Mouse (Mus musculus): ENCODE data around the gene Klkb1.
A peak's percentile ranks its signal among the peaks of the same experiment; 100 is the strongest.
"Not testable (repeated sequence)": the region's sequence is repeated elsewhere in the genome, so short reads cannot be mapped to it uniquely, and the experiment has no call there.

Gene Klkb1

DNA sequence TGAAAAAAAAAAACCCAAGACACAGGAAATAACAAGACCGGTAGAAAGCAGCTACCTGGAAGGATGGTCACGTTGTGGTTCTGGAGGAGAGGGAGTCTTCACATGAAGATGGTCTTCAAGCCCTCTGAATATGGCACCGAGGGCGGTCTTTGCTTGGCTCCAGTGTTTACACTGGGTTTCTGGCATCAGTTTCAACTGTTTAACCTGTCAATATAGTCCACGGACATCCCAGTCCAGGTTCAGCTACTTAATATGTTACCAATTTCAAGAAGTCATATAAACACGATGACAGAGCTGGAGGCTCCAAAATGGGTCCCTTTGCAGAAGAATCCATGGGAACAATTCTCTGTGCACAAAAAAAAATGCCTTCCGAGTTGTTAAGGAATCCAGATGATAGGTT, at the start of gene Klkb1:
Klkb1 (minus strand) TSS at position 173 of the 400 bp plus-strand sequence.
- no peak for DNase-seq (ENCODE audit: low read depth, low spot score)

DNA sequence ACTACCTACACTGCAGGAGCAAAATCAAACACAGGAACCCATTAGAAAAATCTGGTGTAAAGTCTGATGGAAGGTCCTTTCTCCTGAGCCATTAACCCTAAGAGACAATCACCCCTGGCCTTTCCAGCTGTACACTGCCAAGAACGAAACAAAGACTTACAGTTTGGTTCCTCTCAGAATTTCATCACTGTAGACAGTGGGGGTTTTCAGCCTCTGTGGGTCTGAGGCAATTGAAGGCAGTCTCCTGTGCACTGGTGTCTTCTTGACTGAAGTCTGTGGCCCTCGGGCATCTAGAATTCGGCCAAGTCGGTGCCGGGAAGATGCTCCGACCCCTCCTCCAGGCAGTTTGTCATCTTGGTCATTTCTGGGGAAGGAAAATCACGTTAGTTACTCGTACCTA, 49.6 kb upstream of the Klkb1 start:
- DNase-seq (ENCODE audit: low read depth, low spot score) = no peak

DNA sequence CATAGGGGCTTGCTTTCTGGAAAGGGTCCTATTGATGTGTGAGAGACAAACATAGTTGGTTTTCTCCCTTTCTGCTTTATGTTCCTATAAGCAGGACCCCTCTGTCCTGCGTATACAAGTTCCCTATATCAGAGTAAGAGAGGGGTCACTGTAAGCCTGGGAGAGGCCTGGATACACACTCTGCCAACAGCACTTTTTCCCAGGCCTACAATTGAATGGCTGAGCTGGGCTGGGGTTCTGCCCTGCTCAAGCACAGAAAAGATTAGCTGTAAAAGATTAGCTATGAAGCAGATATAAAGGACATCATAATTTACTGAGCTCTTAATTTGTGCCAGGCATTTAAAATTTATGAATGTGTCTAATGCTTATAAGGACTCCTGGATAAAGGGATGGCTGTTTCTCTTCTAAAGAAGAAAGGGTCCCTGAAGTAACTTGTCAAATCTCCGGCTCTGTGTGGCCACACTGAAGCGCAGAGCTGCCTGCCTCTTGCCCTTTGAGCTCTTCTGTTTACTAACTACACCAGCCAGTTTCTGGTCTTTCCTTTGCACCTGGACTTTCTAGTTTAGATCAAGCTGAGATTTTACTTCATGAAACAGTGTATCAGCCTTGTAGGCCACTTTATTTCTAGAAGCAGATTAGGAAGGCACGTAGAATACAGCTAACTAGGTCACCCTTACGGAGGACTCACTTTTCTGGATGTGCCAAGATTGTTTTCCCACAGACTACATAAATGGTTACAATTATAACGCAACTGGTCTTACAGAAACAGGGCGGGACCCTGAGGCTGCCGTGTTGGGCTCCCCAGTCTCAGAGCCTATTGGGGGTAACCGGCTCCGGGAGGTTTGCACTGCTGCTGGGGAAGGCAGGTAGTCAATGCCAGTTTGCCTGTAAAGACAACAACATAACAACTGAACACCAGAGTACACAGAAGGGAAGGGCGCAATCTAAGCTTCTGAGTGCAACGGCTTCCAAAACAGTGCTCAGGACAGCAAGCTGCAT, 47.3 kb upstream of the Klkb1 start:
- DNase-seq (ENCODE audit: low read depth, low spot score) = no peak

DNA sequence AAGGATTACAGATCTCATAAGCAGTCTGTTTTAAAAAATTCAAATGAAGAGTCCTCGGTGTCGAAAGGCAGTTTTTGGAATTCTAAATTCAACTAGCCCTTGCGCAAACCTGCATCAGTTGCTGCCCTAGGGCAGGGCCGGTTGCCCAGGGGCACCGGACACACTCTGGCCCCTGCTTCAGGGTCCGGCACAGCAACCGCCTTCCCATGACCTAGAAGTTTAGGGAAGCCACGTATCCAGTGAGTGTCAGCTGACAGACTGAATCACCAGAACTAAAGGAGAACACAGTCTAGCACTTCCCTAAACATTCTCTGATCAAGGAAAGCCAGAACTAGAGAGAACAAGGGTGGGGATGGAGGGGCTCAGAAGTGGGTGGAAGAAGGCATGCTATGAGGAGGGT, 38.8 kb upstream of the Klkb1 start:
- no peak for DNase-seq (ENCODE audit: low read depth, low spot score)

DNA sequence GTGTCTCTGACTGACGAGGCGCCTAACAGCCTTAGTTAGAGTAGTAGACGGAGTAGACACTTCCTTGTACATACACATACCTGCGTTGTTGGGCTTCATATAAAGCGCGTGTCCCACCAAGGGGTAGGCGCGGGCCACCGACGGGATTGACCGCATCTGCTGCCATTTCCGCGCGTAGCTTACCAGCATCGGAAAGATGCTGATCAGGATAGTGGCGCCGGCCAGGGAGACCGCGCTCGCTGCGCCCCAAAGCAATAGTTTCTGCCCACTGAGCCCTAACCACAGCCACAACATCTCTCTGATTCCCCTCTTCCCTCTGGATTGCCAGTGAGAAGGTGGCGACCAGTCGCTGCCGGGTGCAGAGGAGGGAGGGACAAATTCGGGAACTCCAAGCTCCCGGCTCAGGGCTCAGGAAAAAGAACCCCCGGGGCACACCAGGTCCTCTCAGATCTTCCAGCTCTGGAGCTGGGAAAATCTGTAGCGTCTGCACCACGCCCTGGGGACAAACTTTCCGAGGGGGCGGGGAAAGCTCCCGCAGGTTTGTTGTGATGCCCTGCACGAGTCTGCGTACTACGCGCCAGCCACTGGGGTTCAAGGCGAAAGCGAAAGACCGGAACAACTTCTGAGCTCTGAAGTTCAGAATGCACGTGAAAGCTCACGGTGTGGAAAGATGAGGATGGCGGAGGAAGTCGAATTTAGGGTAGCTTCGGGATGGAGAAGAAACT, 38.2 kb upstream of the Klkb1 start, which contains the start of gene Cyp4v3:
Cyp4v3 (minus strand) TSS at position 532 of the 725 bp plus-strand sequence.
- DNase-seq (ENCODE audit: low read depth, low spot score) = peak; percentile 63

DNA sequence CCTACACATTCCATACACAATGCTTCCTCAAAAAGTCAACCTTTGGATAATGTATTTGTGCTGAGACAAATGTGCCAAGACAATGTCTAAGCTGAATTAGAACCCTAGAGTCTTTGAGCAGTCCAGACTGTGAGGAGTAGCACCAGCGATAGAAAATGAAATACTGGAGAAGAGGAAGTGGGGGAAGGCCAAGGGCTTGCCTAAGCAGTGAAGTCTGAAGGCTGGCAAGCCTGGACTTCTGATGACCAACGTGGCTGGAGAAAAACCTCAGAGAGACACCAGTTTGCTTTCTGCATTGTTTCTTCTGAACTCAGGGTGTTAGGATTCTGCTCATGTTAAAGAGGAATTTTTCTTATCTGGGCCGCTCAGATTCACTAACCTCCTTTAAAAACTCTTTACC, 36.2 kb upstream of the Klkb1 start:
- DNase-seq (ENCODE audit: low read depth, low spot score) = no peak

DNA sequence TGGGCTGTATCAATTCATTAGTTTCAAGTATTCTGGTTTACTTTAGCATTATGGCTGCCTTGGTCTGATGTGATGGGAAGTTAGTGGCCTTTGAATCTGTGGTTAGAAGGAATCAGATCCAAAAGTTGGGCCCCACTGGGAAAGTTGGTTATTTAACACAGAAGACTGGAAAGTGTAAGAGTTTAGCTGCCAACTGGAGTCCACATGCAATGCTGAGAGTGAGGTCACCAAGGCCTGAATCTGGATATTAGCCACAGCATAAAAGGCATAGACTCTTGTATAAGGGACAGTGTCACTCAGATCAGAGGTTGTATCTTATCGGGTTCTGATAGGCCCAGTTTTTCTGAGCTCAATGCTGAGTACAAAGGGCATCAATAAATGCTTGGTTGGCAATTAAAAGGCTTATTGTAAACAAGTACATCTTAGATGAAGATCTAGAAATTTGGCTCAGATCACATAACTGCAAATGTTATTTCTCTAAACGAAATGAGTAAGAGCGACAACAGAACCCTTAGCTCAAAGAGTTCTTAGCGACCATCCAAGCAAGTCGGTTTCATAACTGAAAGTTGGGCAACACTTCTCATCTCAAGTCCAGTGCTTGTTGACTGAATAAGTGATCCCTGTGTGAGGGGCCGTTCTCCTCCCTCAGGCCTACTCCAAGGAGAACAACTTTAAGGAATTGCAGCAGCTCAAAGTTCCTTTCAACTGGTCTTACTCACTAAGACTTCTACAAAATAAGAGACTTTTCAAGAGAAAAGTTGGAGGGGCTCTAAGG, 34.7 kb upstream of the Klkb1 start:
- peak; percentile 25 for DNase-seq (ENCODE audit: low read depth, low spot score)

DNA sequence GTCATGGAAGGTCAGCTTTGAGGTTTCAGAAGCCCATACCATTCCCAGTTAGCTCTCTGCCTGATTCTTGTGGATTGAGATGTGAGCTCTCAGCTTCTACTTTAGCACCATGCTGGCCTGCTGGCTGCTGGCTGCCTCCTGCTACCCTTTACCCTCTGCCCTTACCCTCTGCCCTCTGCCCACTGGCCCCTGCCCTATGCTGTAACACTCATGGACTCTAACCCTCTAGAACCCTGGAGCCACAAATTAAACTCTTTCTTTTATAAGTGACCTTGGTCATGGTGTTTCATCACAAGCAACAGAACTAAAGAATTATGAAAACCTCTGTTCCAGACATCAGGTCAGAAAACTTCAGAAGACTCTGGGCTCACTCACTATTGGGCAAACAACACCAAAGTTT, 32.4 kb upstream of the Klkb1 start:
- not testable (repeated sequence) for DNase-seq (ENCODE audit: low read depth, low spot score)

DNA sequence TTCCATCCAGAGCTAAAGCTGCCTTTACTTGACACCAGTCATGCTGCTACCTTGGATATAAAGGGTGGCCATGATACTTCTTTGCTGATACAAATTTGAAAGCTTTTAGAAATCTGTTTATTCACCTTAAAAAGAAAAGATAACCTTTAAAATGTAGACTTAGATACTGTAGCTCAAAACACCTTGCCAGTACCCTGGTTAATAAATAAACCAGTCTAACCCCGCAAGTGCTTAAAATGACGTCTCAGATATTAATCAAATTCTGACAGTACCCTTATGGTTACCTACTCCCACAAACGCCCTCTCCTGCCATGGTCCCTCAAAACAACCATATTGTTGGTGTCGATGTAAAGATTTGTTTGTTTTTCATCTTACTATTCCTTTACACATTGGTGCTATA, 29.5 kb upstream of the Klkb1 start:
- no peak for DNase-seq (ENCODE audit: low read depth, low spot score)

DNA sequence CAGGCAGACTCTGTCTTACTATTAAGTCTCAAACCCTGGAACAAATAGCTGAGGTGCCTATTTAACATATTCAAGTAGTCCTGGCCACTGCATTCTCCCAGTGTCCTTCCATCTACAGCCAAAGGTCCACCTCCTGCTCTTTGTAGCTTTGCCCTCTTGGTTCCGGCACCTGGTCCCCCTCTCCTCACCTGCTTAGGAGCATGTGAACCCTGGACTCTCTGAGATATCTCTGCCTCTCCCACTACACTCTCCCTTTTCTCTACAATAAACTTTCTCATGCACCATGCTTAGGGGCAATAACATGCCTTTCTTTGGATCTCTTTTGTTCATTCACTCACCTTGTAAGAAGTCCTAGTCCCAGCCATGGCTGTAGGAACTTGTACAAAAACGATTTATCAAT, 26.7 kb upstream of the Klkb1 start:
- DNase-seq (ENCODE audit: low read depth, low spot score) = no peak

DNA sequence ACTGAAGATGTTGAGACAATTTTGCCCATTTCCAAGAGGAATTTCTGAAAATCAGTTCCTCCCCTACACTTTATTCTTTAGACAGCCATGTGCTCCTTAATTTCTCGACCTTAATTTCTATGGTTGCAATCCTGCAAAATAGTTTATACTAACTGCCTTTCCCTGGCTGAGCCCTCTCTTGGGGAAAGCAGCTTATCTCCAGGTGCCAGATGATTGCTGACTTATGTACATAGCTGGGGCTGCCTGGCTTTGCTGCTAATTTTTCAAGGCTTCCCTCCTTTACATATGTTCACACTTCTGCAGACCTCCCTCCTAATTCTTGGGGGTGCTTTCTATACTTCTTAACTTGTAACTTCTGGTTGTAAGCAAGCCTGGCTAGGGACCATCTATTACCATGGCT, 26.3 kb upstream of the Klkb1 start:
- DNase-seq (ENCODE audit: low read depth, low spot score) = no peak

DNA sequence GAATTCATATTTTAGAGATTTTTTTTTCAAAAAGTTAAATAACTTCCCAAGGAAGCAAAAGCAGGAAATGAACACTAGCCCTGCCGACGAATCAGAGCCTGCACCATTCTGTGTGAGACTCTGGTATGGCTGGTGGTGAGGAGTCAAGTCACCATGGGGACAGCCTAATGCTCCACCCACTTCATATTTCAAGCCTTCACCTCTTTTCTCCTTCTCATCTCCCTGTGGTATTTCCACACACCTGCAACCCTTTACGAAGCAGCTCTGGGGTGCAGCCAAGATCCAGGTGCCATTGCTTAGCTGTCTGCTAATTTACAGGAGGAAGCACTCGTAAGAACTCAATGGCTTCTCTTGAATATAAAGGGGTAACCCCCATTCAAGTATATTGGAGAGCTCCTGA, 16.3 kb upstream of the Klkb1 start:
- DNase-seq (ENCODE audit: low read depth, low spot score) = no peak

DNA sequence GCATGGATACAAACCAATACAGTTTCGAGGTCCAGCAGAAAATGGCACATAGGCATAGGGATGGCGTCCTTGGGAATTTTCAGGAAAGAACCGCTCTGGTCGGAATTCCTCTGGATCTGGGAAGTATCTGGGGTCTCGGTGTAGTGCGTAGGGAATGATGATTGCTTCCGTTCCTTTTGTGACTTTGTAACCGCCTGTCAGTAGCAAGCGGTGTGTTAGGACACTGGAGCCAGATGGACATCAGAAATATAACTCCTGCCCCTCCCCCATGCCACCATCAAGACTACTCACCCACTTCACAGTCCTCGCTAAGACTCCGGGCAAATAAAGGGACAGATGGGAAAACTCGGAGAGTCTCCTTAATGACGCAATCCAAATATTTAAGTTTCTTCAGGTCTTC, 13.7 kb upstream of the Klkb1 start, which contains the start of gene Gm45753:
Gm45753 (minus strand) TSS at position 101 of the 400 bp plus-strand sequence.
- DNase-seq (ENCODE audit: low read depth, low spot score) = no peak

DNA sequence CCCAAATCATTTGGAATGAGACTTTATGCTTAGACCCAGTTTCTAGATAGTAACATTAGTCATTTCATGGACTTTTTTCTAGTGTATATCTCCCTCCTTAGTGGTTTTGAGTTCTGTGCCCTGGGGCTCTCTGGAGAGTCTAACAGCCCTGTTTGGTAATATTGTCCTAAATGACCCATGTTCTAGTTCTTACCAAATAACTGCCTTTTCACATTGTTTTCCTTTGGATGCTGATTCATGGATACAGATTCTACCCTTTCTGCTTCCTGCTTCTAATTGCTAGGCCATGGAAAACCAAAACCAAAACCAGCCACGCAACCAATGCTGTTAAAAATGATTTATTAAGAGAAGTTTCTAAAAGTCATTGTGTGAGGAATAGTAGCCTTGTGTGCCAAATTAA, 10.8 kb upstream of the Klkb1 start:
- no peak for DNase-seq (ENCODE audit: low read depth, low spot score)

DNA sequence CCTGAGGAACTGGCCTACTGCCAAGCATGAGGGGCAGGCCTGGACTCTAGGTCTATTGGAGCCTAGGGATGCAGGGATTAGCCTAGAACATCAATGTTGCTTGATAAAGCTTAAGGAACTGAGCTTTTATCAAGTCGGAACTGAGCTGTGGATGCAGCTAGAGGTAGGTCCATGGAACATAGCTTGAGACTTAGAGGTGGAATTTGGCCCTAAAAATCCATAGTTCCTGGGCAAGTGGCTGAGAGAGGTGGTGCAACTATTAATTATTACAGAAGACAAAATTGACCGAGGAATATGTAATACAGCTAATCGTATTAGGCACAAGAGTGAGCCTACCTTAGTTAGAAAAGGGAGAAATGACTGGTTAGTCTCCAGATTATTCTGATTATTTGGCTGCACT, 9.7 kb upstream of the Klkb1 start:
- no peak for DNase-seq (ENCODE audit: low read depth, low spot score)

DNA sequence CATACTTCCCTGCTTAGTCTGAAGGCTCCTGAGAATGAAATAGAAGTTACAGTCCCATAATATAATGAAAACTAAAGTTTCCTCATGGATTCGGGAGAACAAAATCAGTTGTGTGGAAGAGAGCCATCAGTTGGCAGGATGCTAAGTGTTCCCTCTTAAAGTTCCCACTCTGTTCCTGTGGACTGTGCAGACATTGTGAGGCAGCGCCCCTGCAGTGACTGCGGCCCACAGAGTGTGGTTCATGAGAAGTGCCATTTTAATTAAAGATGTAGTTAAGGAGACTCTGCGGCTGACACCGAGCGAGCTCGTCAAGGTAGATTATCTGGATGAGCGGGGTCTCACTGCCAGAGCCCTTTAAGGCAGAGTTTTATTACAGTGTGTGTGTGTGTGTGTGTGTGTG, 7.7 kb upstream of the Klkb1 start:
- DNase-seq (ENCODE audit: low read depth, low spot score) = no peak

DNA sequence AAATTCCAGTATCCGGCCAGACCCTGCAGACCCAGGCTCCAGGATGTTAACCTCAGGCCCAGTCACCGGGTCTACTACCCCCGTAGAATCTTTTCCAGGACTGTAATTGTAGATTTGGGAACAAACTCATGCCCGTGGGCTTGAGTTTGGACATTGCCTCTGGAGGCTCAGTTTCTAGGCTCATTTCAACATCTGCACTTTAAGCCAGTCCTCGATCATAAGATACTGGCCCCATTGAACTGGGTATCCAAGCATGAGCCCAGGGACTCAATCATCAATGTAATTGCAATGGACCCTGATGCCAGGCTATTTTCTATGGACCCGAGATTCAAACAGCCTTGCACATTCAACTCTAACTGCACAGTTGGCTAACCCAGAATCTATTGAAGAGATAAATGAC, 617 bp upstream of the Klkb1 start:
- DNase-seq (ENCODE audit: low read depth, low spot score) = no peak

DNA sequence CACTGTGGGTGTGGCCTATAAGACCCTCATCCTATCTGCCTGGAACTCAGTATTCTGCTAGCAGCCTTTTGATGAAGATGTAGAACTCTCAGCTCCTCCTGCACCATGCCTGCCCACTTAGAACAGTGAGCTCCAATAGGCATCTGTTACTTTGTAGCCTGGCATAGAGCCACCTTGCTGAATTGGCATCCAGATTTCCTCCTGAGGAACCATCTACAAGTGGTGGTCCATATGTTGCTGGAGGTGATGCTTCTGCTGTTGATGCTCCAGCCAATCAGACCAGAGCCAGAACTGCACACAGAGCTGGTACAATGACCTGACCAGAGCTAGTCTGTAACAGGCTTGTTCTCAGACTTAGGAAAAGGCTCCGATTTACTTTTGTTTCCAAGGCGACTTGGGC, 2.9 kb downstream of the Klkb1 start:
- no peak for DNase-seq (ENCODE audit: low read depth, low spot score)

DNA sequence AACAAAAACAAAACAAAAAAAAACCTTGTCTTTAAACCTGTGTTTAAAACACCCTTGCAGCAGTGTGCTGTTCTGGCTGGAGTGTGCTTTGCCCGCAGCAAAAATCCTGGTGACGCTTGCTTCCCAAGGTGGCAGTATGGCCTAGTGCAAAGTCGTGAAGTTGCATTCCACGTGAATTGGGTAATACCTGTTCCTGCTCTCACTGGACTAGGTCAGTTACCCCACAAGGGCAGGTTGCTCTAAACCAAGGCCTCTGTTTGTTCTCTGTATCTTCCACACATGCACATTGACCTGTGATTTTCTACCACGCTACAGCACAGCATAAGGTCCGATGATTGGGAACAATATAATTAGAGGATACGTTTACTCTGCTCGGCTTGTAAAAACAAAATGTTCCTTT, 13.0 kb downstream of the Klkb1 start:
- no peak for DNase-seq (ENCODE audit: low read depth, low spot score)

DNA sequence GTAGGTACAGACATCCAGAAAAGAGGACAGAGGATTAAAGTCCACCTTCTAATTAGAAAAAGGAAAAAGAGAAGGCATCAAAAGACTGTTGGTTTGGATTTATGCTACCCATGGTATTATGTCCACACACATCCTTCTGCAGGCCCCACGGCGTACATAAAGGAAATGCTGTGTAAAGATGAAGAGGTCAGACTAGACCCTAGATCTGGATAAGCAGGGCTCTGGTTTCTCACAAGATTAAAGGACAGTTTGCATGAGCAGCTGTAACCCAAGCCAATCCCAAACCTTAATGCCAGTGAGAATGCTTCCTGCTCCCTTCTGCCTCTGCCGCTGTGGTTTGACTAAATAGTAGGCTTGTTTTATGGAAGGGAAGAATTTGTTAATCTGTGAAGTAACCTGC, 17.2 kb downstream of the Klkb1 start:
- no peak for DNase-seq (ENCODE audit: low read depth, low spot score)

DNA sequence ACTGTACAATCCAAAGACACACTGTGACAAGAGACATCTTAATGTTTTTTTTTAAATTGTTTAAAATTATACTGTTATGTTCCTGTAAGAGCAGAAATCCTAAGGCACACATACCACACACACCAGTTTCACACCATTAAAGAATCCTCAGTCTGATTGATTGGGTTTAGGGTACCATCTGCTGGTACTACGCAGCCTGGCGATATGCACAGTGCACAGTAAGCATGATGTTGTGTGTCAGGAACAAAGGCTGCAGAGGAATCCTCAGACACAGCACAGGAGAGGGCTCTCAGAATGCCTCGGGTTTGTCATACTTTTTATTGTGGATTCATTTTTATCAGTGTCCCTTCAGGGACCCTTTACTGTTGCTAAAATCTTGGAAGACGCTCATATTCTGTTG, 20.3 kb downstream of the Klkb1 start:
- DNase-seq (ENCODE audit: low read depth, low spot score) = no peak

DNA sequence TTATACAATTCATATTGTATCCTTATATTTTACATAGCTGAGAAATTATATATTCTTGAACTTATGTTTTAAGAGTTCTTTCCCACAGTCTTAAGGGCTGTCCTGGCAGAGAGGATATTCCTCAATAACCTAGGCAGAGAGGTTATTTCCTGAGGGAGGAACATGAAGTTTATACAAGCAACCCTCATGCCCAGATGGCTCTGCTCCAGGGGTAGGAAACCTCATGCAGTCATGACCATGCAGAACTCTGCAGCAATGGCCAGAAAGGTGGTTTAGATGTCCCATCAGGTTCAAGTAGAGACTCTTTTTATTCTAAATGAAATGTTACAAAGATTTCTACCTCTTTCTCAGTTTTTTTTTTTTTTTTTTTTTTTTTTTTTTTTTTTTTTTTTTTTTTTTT, 25.6 kb downstream of the Klkb1 start:
- no peak for DNase-seq (ENCODE audit: low read depth, low spot score)

All from skeletal muscle tissue, adult 2 months (tissue).